Mouse (Mus musculus) stomach, embryonic 16.5 days (tissue): ENCODE measurements around the gene Fgfrl1. TPM values are rescaled to one million over a fixed set of nuclear protein-coding genes. Genes with fewer than 3 reads are reported as not detected.

Experiments used
- ATAC-seq: fragments of 200-750 bp; cut with Nextera tagmentation; 2 replicates; pipeline ENCODE4 v1.8.0; 2017; ENCODE audit warnings: moderate number of reproducible peaks, moderate TSS enrichment; ENCODE audit not compliant: insufficient read depth, low FRiP score
- H3K27ac ChIP-seq: fragments of 300-500 bp; sonication (generic); 2 replicates; pipeline ENCODE4 v1.5.1; 2014; ENCODE audit warnings: low read length
- H3K27me3 ChIP-seq: fragments of 300-500 bp; sonication (generic); 2 replicates; pipeline ENCODE4 v1.6.1; 2014; ENCODE audit warnings: low read length, control low read depth, mixed read lengths; ENCODE audit not compliant: control insufficient read depth, insufficient read depth
- H3K36me3 ChIP-seq: fragments of 300-500 bp; sonication (generic); 2 replicates; pipeline ENCODE4 v1.6.1; 2014; ENCODE audit warnings: low read length; ENCODE audit not compliant: control insufficient read depth, insufficient read depth
- H3K4me1 ChIP-seq: fragments of 300-500 bp; sonication (generic); 2 replicates; pipeline ENCODE4 v1.6.1; 2014; ENCODE audit warnings: low read length, control low read depth, mixed read lengths; ENCODE audit not compliant: control insufficient read depth, insufficient read depth
- H3K4me2 ChIP-seq: fragments of 300-500 bp; sonication (generic); 2 replicates; pipeline ENCODE4 v1.6.1; 2014; ENCODE audit warnings: low read depth, low read length, mixed read lengths
- H3K4me3 ChIP-seq: fragments of 300-500 bp; sonication (generic); replicated peaks from 2 replicates; pipeline ENCODE4 v1.5.1; 2014; ENCODE audit warnings: mild to moderate bottlenecking, low read length
- H3K9ac ChIP-seq: fragments of 300-500 bp; sonication (generic); 2 replicates; pipeline ENCODE4 v1.6.1; 2014; ENCODE audit warnings: low read length
- H3K9me3 ChIP-seq: fragments of 300-500 bp; sonication (generic); replicated peaks from 2 replicates; pipeline ENCODE4 v1.6.1; 2016; ENCODE audit warnings: low read length, control low read depth; ENCODE audit not compliant: control insufficient read depth
- WGBS: fragments of 180-500 bp; shearing (Covaris S2); extraction: QIAGEN DNeasy Blood & Tissue Kit; methylation state at CpG from one replicate; pipeline ENCODE4 v1.1.7; 2014; 5-methylcytosine and 5-hydroxymethylcytosine counted together
- polyA plus RNA-seq: library from polyadenylated mRNA; unstranded; fragments of >200 nt; fragmentation: Nextera tagmentation; extraction: Ambion mirVana; gene quantifications from 2 replicates; pipeline ENCODE4 v1.2.1, GENCODE M21; 2015

Fgfrl1 gene
- polyA plus RNA-seq, 1 experiment from 2014 or later, result 11.7 TPM

DNA sequence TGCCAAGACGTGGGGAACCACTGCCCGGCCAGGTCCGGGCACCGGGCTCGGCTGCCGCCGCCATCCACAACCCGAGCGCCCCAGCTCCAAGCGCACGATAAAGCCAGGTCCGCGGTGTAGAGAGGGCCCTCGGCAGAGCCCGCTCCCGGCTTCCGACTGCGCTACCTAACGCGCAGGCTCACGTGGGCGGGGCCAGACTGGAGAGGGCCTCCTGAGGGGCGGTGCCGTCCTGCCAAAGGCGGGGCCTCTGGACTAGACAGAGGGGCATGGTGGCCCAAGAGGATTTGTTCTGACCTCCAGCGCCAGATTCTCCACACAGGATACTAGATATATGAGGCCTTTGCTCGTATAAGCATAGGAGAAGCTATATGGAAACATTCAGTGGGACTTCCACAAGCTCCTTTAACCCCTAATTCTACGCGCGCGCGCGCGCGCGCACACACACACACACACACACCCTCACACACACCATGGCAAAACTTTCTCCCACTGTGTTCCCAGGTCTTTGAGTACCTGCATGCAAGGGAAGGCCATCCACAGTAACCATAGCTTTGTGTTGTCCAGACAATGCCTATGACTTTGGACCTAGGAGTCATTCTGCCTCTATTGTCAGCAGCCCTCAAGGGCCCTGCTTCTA lies 31.4 kb upstream of the Fgfrl1 start:
- Histone ChIP-seq H3K36me3 (no peaks in the 10 kb centered on the region), H3K4me1 (peaks cover 11% of the 10 kb centered on the region), H3K27me3 (no peaks in the 10 kb centered on the region), H3K4me2 (peak overlapping the region; percentile 83), H3K27ac (no peak overlapping the region), H3K4me3 (peak overlapping the region; percentile 81), H3K9ac (peak overlapping the region; percentile 92), H3K9me3 (no peaks in the 10 kb centered on the region)
- WGBS, result 11% methylated on average over 36 of the region's 36 CpGs
- peak; percentile 99 for ATAC-seq

DNA sequence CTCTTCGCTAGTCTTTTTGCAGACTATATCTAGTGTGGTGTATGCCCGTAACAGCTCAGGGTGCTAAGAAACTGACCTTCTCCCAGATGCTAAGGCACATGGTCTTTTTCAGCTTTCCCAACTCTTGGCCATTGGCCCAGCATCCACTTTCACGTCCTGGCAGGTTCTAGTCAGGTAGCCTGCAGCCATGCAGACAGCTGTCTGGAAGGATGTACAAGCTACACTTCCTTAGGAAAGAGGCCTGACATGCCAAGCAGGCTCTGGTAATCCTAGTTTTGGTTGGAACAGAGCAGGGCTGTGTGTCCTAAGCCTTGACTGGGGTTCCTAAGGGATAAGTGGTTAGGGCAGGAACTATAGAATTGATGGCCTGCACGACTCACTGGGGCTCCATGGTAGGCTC lies 29.4 kb upstream of the Fgfrl1 start:
- Histone ChIP-seq H3K4me3 (no peak overlapping the region), H3K9me3 (no peaks in the 10 kb centered on the region), H3K4me1 (peaks cover 11% of the 10 kb centered on the region), H3K36me3 (no peaks in the 10 kb centered on the region), H3K27me3 (no peaks in the 10 kb centered on the region), H3K27ac (no peak overlapping the region), H3K4me2 (no peak overlapping the region), H3K9ac (no peak overlapping the region)
- 79% methylated on average over 4 of the region's 4 CpGs for whole genome bisulfite sequencing
- no peak for ATAC-seq

DNA sequence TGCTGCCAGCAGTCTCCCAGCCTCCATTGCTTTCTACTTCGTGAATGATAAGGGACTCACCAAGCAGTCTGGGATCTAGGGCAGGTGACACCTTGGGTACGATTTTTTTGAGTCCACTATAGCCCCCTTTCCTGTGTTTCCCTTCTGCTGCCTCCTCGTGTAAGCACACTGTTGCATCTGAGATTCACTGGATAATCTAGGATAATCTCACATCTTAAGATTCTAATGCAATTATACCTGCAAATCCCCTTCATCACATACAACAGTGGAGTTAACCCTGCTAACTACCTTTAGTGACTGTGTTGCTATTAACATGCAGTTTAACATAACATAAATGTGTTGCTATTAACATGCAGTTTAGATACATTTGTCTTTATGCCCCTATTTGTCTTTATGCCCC lies 27.1 kb upstream of the Fgfrl1 start:
- H3K27me3 ChIP-seq, result no peaks in the 10 kb centered on the region
- no peak overlapping the region for H3K27ac ChIP-seq
- H3K36me3 ChIP-seq, result no peaks in the 10 kb centered on the region
- no peak overlapping the region for H3K9ac ChIP-seq
- H3K4me2 ChIP-seq, result no peak overlapping the region
- no peak for ATAC-seq
- H3K4me1 ChIP-seq, result peaks cover 13% of the 10 kb centered on the region; the same call in 1 of the 2 replicates
- WGBS, result 34% methylated on average over 3 of the region's 3 CpGs
- H3K9me3 ChIP-seq, result no peaks in the 10 kb centered on the region
- no peak overlapping the region for H3K4me3 ChIP-seq

DNA sequence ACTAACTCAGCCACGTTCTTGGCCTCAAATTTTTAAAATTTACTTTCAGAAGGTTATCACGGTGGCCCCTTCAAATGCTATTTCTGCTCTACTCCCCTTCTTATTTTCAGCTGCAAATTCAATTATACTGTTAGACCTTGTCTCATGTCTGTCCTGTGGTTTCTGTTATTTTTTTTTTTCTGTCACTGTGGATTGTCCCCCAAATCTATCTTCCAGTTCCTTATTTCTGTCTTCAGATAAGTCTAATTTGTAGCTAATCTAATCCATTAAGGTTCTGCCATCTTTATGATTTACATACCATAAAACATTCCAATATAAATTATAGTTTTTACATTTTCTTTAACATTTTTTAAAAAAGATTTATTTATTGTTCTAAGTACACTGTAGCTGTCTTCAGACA lies 24.8 kb upstream of the Fgfrl1 start:
- 70% methylated on average over 2 of the region's 2 CpGs for WGBS
- Histone ChIP-seq H3K4me1 (peaks cover 16% of the 10 kb centered on the region; the same call in 1 of the 2 replicates), H3K4me2 (no peak overlapping the region), H3K9me3 (no peaks in the 10 kb centered on the region), H3K27ac (no peak overlapping the region), H3K27me3 (no peaks in the 10 kb centered on the region), H3K4me3 (no peak overlapping the region), H3K9ac (no peak overlapping the region), H3K36me3 (peaks cover 10% of the 10 kb centered on the region)
- ATAC-seq, result no peak

DNA sequence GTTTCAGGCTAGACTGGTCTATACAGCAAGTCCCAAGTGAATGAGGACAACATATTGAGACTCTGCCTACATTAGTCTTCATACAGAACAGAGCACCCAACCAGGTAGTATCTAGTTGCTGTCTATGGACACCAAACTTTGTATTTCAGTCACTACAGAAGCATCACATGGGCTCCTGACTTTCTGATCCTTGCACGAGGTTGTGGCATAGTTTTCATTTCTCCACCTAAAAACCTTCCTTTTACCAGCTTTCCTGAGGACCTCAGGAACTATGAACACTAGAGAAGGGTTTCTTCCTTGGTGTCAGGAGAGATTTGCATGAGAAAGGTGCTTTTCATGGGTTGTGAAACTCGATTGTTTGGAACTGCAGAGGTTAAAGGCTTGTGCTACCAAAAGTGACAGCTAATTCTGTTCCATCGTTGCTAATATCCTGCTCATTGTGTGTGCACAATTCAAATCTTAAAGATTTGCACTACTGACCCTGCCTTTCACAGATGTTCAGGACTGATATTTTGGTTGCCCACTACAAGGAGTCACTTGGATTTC lies 23.7 kb upstream of the Fgfrl1 start:
- no peaks in the 10 kb centered on the region for H3K27me3 ChIP-seq
- peaks cover 12% of the 10 kb centered on the region for H3K36me3 ChIP-seq
- peaks cover 16% of the 10 kb centered on the region; the same call in 1 of the 2 replicates for H3K4me1 ChIP-seq
- WGBS, result 10% methylated on average over 3 of the region's 3 CpGs
- H3K9me3 ChIP-seq, result no peaks in the 10 kb centered on the region
- peak overlapping the region; percentile 81 for H3K27ac ChIP-seq
- H3K4me3 ChIP-seq, result peak overlapping the region; percentile 61
- H3K9ac ChIP-seq, result peak overlapping the region; percentile 87
- no peak for ATAC-seq
- peak overlapping the region; percentile 81 for H3K4me2 ChIP-seq

DNA sequence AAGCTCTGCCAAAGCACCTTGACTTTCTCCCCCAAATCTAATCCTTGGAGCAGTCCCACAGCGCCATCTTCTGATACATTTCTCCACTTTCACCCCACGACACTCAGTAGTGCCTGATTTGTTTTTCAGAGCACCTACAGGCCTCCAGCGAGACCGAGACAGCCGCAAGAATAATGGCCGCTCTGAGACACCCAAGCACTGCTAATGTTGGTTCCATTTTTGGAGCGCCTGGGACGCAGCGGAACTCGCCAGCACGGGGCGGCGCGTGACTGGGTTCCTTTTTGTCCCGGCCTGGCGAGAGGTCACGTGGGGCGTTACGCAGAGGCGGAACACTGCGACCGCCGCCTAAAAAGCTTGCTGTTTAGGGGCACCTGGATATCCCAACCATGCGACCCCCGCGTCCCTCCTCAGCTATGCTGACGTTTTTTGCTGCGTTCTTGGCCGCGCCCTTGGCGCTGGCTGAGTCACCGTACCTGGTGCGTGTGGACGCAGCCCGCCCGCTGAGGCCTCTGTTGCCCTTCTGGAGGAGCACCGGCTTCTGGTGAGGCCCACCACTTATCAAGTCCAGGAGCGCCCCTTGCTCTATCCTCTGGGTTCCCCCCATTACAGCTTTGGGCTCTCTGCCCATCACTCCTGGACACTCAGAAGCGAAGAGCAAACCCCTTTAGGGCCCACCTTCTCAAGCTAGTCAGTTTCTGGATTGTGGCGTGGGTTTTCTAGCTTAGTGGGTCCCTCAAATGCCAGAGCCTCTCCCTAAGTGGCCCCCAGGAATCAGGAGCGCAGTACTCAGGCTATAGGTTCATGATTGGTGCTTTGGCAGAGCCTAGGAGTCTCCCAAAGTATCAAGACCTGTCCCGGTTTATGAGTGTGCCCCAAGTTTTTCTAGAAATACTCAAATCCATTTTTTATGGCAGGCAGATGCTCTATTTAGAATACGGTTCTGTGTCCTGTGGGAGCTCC lies 22.9 kb upstream of the Fgfrl1 start, which contains the start of gene Dgkq:
Gene Dgkq, minus strand, starts transcription at position 696 of the 960 bp plus-strand sequence.
- Histone ChIP-seq H3K9ac (peak within 1 kb of the TSS; percentile 87), H3K4me3 (peak within 1 kb of the TSS; percentile 61), H3K36me3 (peaks cover 12% of the 10 kb centered on the region), H3K4me1 (peaks cover 16% of the 10 kb centered on the region; the same call in 1 of the 2 replicates), H3K4me2 (peak within 1 kb of the TSS; percentile 81), H3K9me3 (no peaks in the 10 kb centered on the region), H3K27ac (peak within 1 kb of the TSS; percentile 81), H3K27me3 (no peaks in the 10 kb centered on the region)
- peak; percentile 86 for ATAC-seq
- 5% methylated on average over 43 of the region's 43 CpGs for WGBS

DNA sequence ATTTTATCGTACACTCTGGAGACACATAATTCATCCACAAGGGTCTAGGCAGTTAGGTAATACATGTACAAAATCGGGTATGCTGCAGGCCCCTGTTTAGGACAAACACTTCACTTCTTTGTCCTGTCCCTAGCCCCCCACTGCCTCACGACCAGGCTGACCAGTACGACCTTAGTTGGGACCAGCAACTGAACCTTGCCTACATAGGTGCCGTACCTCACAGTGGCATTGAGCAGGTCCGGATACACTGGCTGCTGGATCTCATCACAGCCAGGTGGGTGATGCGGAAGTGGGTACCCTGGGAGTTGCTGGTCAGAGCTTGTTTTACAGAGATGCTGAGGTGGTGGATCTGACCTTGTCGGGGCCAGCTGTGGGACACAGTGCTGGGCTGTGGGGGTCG lies 22.2 kb upstream of the Fgfrl1 start:
- peak overlapping the region; percentile 87 for H3K9ac ChIP-seq
- no peak for ATAC-seq
- H3K27ac ChIP-seq, result peak overlapping the region; percentile 81; the same call in 1 of the 2 replicates
- WGBS, result 75% methylated on average over 9 of the region's 9 CpGs
- peaks cover 16% of the 10 kb centered on the region; the same call in 1 of the 2 replicates for H3K4me1 ChIP-seq
- peak overlapping the region; percentile 81 for H3K4me2 ChIP-seq
- H3K27me3 ChIP-seq, result no peaks in the 10 kb centered on the region
- H3K9me3 ChIP-seq, result no peaks in the 10 kb centered on the region
- peak overlapping the region; percentile 61 for H3K4me3 ChIP-seq
- peaks cover 12% of the 10 kb centered on the region for H3K36me3 ChIP-seq

DNA sequence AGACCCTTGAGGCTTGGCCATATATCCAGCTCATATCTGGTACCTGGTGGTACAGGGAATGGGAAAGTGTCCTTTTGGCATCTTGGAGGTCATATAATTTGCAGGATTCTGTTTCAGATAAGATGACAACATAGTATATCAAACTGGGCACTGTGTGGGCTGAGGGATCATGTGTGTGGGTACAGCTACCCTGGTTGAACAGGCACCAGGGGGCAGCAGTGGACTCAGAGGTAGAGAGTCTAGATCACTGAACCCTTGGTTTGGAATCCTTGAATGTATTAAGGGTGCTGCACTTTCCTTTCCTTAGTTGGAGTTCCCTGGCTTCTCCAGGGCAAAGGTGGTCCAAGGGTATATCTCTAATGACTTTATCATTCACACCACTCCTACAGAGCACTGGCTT lies 21.4 kb upstream of the Fgfrl1 start:
- H3K4me1 ChIP-seq, result peaks cover 19% of the 10 kb centered on the region; the same call in 1 of the 2 replicates
- no peak overlapping the region for H3K27ac ChIP-seq
- H3K36me3 ChIP-seq, result peaks cover 12% of the 10 kb centered on the region
- H3K9me3 ChIP-seq, result no peaks in the 10 kb centered on the region
- no peaks in the 10 kb centered on the region for H3K27me3 ChIP-seq
- no peak overlapping the region for H3K4me3 ChIP-seq
- no peak overlapping the region for H3K4me2 ChIP-seq
- ATAC-seq, result peak; percentile 20; the same call in 1 of the 2 replicates
- H3K9ac ChIP-seq, result no peak overlapping the region

DNA sequence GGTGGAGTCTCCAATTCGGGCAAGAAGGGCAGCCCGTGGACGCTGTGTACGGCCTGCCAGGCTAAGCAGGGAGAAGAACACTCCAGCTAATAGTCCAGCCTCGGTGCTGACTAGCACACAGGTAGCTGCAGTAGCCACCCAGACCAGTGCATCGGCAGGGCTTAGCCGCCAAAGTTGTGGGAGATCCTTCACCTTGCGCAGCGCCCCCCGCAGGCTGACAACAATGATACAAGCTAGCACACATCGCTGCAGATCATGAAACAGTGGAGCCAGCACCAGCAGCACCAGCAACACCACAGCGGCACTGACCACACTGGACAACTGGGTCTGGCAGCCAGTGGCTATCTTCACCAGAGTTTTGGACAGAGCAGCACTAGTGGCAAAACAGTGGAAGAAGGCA lies 20.4 kb upstream of the Fgfrl1 start:
- Histone ChIP-seq H3K27me3 (no peaks in the 10 kb centered on the region), H3K4me2 (no peak overlapping the region), H3K4me1 (peaks cover 21% of the 10 kb centered on the region), H3K9me3 (no peaks in the 10 kb centered on the region), H3K9ac (no peak overlapping the region), H3K36me3 (peaks cover 12% of the 10 kb centered on the region), H3K27ac (no peak overlapping the region), H3K4me3 (no peak overlapping the region)
- WGBS, result 92% methylated on average over 12 of the region's 12 CpGs
- no peak for ATAC-seq
